Mouse (Mus musculus) kidney, embryonic 14.5 days (tissue): ENCODE measurements at regions not wholly inside any gene's neighbourhood (a gene's known extent, or its start where the extent isn't known, plus 50 kb on each side); places are given as distances from the start of the nearest gene placed in this dataset.

Source experiments
- ATAC-seq: fragments of 200-750 bp; cut with Nextera tagmentation; 2 replicates; pipeline ENCODE4 v1.8.0; 2017; ENCODE audit warnings: moderate number of reproducible peaks, mild to moderate bottlenecking, moderate TSS enrichment, moderate library complexity; ENCODE audit not compliant: low FRiP score, low TSS enrichment
- H3K27ac ChIP-seq: fragments of 300-500 bp; sonication (generic); 2 replicates; pipeline ENCODE4 v1.5.1; 2014; ENCODE audit warnings: low read depth, mild to moderate bottlenecking, low read length, moderate library complexity, mixed read lengths
- H3K27me3 ChIP-seq: fragments of 300-500 bp; sonication (generic); 2 replicates; pipeline ENCODE4 v1.6.1; 2014; ENCODE audit warnings: mild to moderate bottlenecking, low read length; ENCODE audit not compliant: control insufficient read depth, insufficient read depth
- H3K36me3 ChIP-seq: fragments of 300-500 bp; sonication (generic); 2 replicates; pipeline ENCODE4 v1.6.1; 2014; ENCODE audit warnings: low read length, mixed read lengths; ENCODE audit not compliant: control insufficient read depth, insufficient read depth
- H3K4me1 ChIP-seq: fragments of 300-500 bp; sonication (generic); 2 replicates; pipeline ENCODE4 v1.6.1; 2014; ENCODE audit warnings: low read length, mixed read lengths; ENCODE audit not compliant: control insufficient read depth, insufficient read depth
- H3K4me2 ChIP-seq: fragments of 300-500 bp; sonication (generic); replicated peaks from 2 replicates; pipeline ENCODE4 v1.6.1; 2014; ENCODE audit warnings: low read depth, mild to moderate bottlenecking, low read length
- H3K4me3 ChIP-seq: fragments of 300-500 bp; sonication (generic); 2 replicates; pipeline ENCODE4 v1.5.1; 2014; ENCODE audit warnings: mild to moderate bottlenecking, low read length
- H3K9ac ChIP-seq: fragments of 300-500 bp; sonication (generic); 2 replicates; pipeline ENCODE4 v1.6.1; 2014; ENCODE audit warnings: low read depth, mild to moderate bottlenecking, low read length, moderate library complexity
- H3K9me3 ChIP-seq: fragments of 300-500 bp; sonication (generic); 2 replicates; pipeline ENCODE4 v1.6.1; 2016; ENCODE audit warnings: low read length; ENCODE audit not compliant: control insufficient read depth
- WGBS: fragments of 180-500 bp; shearing (Covaris S2); extraction: QIAGEN DNeasy Blood & Tissue Kit; methylation state at CpG from one replicate; pipeline ENCODE4 v1.1.7; 2014; 5-methylcytosine and 5-hydroxymethylcytosine counted together

GRCm38 (mm10) chr11:89896854-89897253 is 105.8 kb downstream of the Pctp start:
- no peaks in the 10 kb centered on the region for H3K9me3 ChIP-seq
- 56% methylated on average over 3 of the region's 3 CpGs for WGBS

GRCm38 (mm10) chr11:89871587-89871986 is 94.1 kb upstream of the Ankfn1 start:
- no peak overlapping the region for H3K4me2 ChIP-seq
- no peak overlapping the region for H3K4me3 ChIP-seq
- no peak for ATAC-seq
- no peak overlapping the region for H3K9ac ChIP-seq
- WGBS: 75% methylated on average over 2 of the region's 2 CpGs
- no peaks in the 10 kb centered on the region for H3K4me1 ChIP-seq
- H3K27me3 ChIP-seq: no peaks in the 10 kb centered on the region
- no peak overlapping the region for H3K27ac ChIP-seq
- no peaks in the 10 kb centered on the region for H3K9me3 ChIP-seq
- no peaks in the 10 kb centered on the region for H3K36me3 ChIP-seq

More at GRCm38 (mm10) chr11:89896854-89897253, 105.8 kb downstream of the Pctp start:
- Histone ChIP-seq H3K4me3 (no peak overlapping the region), H3K9ac (no peak overlapping the region), H3K27me3 (no peaks in the 10 kb centered on the region), H3K4me2 (no peak overlapping the region), H3K36me3 (no peaks in the 10 kb centered on the region), H3K4me1 (no peaks in the 10 kb centered on the region), H3K27ac (no peak overlapping the region)
- no peak for ATAC-seq

GRCm38 (mm10) chr11:89867575-89867974 is 90.1 kb upstream of the Ankfn1 start:
- H3K4me3 ChIP-seq: no peak overlapping the region
- no peak overlapping the region for H3K9ac ChIP-seq
- WGBS: 81% methylated on average over 2 of the region's 2 CpGs
- no peak overlapping the region for H3K27ac ChIP-seq
- no peak overlapping the region for H3K4me2 ChIP-seq
- H3K36me3 ChIP-seq: no peaks in the 10 kb centered on the region
- H3K27me3 ChIP-seq: no peaks in the 10 kb centered on the region
- H3K9me3 ChIP-seq: no peaks in the 10 kb centered on the region
- ATAC-seq: no peak
- no peaks in the 10 kb centered on the region for H3K4me1 ChIP-seq

- Histone ChIP-seq H3K4me1 (no peaks in the 10 kb centered on the region), H3K9me3 (no peaks in the 10 kb centered on the region), H3K36me3 (no peaks in the 10 kb centered on the region), H3K27me3 (no peaks in the 10 kb centered on the region), H3K4me2 (no peak overlapping the region), H3K27ac (no peak overlapping the region), H3K4me3 (no peak overlapping the region), H3K9ac (no peak overlapping the region)
- no peak for ATAC-seq
- 26% methylated on average over 9 of the region's 9 CpGs for WGBS
These were observed 78.8 kb upstream of the Ankfn1 start for GRCm38 (mm10) chr11:89856184-89856769.

- Histone ChIP-seq H3K27ac (no peak overlapping the region), H3K4me3 (no peak overlapping the region), H3K9me3 (no peaks in the 10 kb centered on the region), H3K9ac (no peak overlapping the region), H3K4me2 (no peak overlapping the region), H3K36me3 (no peaks in the 10 kb centered on the region), H3K27me3 (no peaks in the 10 kb centered on the region), H3K4me1 (peaks cover 7% of the 10 kb centered on the region)
- no peak for ATAC-seq
These were observed 64.4 kb upstream of the Ankfn1 start for GRCm38 (mm10) chr11:89841853-89842252.

- H3K27me3 ChIP-seq: no peaks in the 10 kb centered on the region
- WGBS: 18% methylated on average over 6 of the region's 6 CpGs
- peaks cover 7% of the 10 kb centered on the region for H3K4me1 ChIP-seq
- ATAC-seq: peak; percentile 87
- no peak overlapping the region for H3K4me3 ChIP-seq
- no peaks in the 10 kb centered on the region for H3K9me3 ChIP-seq
- H3K36me3 ChIP-seq: no peaks in the 10 kb centered on the region
- H3K27ac ChIP-seq: peak overlapping the region; percentile 51; the same call in 1 of the 2 replicates
- no peak overlapping the region for H3K9ac ChIP-seq
- H3K4me2 ChIP-seq: no peak overlapping the region
These were observed 62.3 kb upstream of the Ankfn1 start for GRCm38 (mm10) chr11:89839671-89840327.

- Histone ChIP-seq H3K27me3 (no peaks in the 10 kb centered on the region), H3K27ac (no peak overlapping the region), H3K4me3 (no peak overlapping the region), H3K36me3 (no peaks in the 10 kb centered on the region), H3K4me1 (peaks cover 7% of the 10 kb centered on the region), H3K4me2 (no peak overlapping the region), H3K9me3 (no peaks in the 10 kb centered on the region), H3K9ac (no peak overlapping the region)
- 77% methylated on average over 1 of the region's 1 CpGs for WGBS
- no peak for ATAC-seq
These were observed 60.5 kb upstream of the Ankfn1 start for GRCm38 (mm10) chr11:89837995-89838394.

- H3K9me3 ChIP-seq: no peaks in the 10 kb centered on the region
- no peak for ATAC-seq
- WGBS: 94% methylated on average over 4 of the region's 4 CpGs
- no peaks in the 10 kb centered on the region for H3K36me3 ChIP-seq
- no peak overlapping the region for H3K4me3 ChIP-seq
- no peak overlapping the region for H3K27ac ChIP-seq
- no peaks in the 10 kb centered on the region for H3K27me3 ChIP-seq
- H3K4me1 ChIP-seq: peaks cover 7% of the 10 kb centered on the region
- H3K9ac ChIP-seq: no peak overlapping the region
- H3K4me2 ChIP-seq: no peak overlapping the region
These were observed 59.4 kb upstream of the Ankfn1 start for GRCm38 (mm10) chr11:89836897-89837296.

- Histone ChIP-seq H3K36me3 (no peaks in the 10 kb centered on the region), H3K9ac (no peak overlapping the region), H3K4me1 (peaks cover 7% of the 10 kb centered on the region), H3K9me3 (no peaks in the 10 kb centered on the region), H3K4me2 (no peak overlapping the region), H3K27ac (no peak overlapping the region), H3K4me3 (no peak overlapping the region), H3K27me3 (no peaks in the 10 kb centered on the region)
- WGBS: 72% methylated on average over 4 of the region's 4 CpGs
- ATAC-seq: no peak
These were observed 56.6 kb upstream of the Ankfn1 start for GRCm38 (mm10) chr11:89834068-89834467.
